Mouse (Mus musculus): ENCODE results near the gene Nadsyn1. TPM values are rescaled to one million over a fixed set of nuclear protein-coding genes. Genes with fewer than 3 reads are reported as not detected.

Gene Nadsyn1
- 17.9 TPM for polyA plus RNA-seq (2015; fragmentation: Illumina TruSeq; extraction: RNeasy Lipid Tissue Mini Kit (QIAGEN cat#74804); ENCODE audit: insufficient read depth, low replicate concordance)

GRCm38 (mm10) chr7:143822375-143823265 is at the start of gene Nadsyn1, which contains the start of gene Dhcr7:
Gene Nadsyn1, minus strand, starts transcription at chr7:143822849.
Gene Dhcr7, plus strand, starts transcription at chr7:143823145.

GRCm38 (mm10) chr7:143866538-143866937 is 43.9 kb upstream of the Nadsyn1 start, which contains the start of gene Gm498:
Gene Gm498, plus strand, starts transcription at chr7:143866838.

GRCm38 (mm10) chr7:143783996-143784829 is 38.4 kb downstream of the Nadsyn1 start, which contains the start of gene Mrgpre:
Gene Mrgpre, minus strand, starts transcription at chr7:143784500.

GRCm38 (mm10) chr7:143766893-143767292 is 55.8 kb downstream of the Nadsyn1 start, which contains the start of gene Mrgprg:
Gene Mrgprg, minus strand, starts transcription at chr7:143766993.

GRCm38 (mm10) chr7:143756125-143757026 is 66.3 kb downstream of the Nadsyn1 start, which contains the start of gene Osbpl5:
Gene Osbpl5, minus strand, starts transcription at chr7:143756985.

Other genes starting within 250 kb of the Nadsyn1 start
- gene Cars, start 222.8 kb downstream of the Nadsyn1 start, polyA plus RNA-seq (2015; fragmentation: Illumina TruSeq; extraction: RNeasy Lipid Tissue Mini Kit (QIAGEN cat#74804); ENCODE audit: insufficient read depth, low replicate concordance): 40.8 TPM
- gene Tnfrsf26, start 194.1 kb downstream of the Nadsyn1 start, polyA plus RNA-seq (2015; fragmentation: Illumina TruSeq; extraction: RNeasy Lipid Tissue Mini Kit (QIAGEN cat#74804); ENCODE audit: insufficient read depth, low replicate concordance): 18.1 TPM
- 11.4 TPM for gene Tnfrsf22, start 173.2 kb downstream of the Nadsyn1 start, polyA plus RNA-seq (2015; fragmentation: Illumina TruSeq; extraction: RNeasy Lipid Tissue Mini Kit (QIAGEN cat#74804); ENCODE audit: insufficient read depth, low replicate concordance)
- 3.0 TPM for gene Tnfrsf23, start 137.0 kb downstream of the Nadsyn1 start, polyA plus RNA-seq (2015; fragmentation: Illumina TruSeq; extraction: RNeasy Lipid Tissue Mini Kit (QIAGEN cat#74804); ENCODE audit: insufficient read depth, low replicate concordance)
- gene Osbpl5, start 65.9 kb downstream of the Nadsyn1 start, polyA plus RNA-seq (2015; fragmentation: Illumina TruSeq; extraction: RNeasy Lipid Tissue Mini Kit (QIAGEN cat#74804); ENCODE audit: insufficient read depth, low replicate concordance): 15.6 TPM
- not detected for gene Mrgprg, start 55.9 kb downstream of the Nadsyn1 start, polyA plus RNA-seq (2015; fragmentation: Illumina TruSeq; extraction: RNeasy Lipid Tissue Mini Kit (QIAGEN cat#74804); ENCODE audit: insufficient read depth, low replicate concordance)
- 3.0 TPM for gene Mrgpre, start 38.3 kb downstream of the Nadsyn1 start, polyA plus RNA-seq (2015; fragmentation: Illumina TruSeq; extraction: RNeasy Lipid Tissue Mini Kit (QIAGEN cat#74804); ENCODE audit: insufficient read depth, low replicate concordance)
- gene Dhcr7, start 296 bp upstream of the Nadsyn1 start, polyA plus RNA-seq (2015; fragmentation: Illumina TruSeq; extraction: RNeasy Lipid Tissue Mini Kit (QIAGEN cat#74804); ENCODE audit: insufficient read depth, low replicate concordance): 17.5 TPM
- not detected for gene Gm498, start 44.0 kb upstream of the Nadsyn1 start, polyA plus RNA-seq (2015; fragmentation: Illumina TruSeq; extraction: RNeasy Lipid Tissue Mini Kit (QIAGEN cat#74804); ENCODE audit: insufficient read depth, low replicate concordance)
- gene Shank2, start 179.1 kb upstream of the Nadsyn1 start, polyA plus RNA-seq (2015; fragmentation: Illumina TruSeq; extraction: RNeasy Lipid Tissue Mini Kit (QIAGEN cat#74804); ENCODE audit: insufficient read depth, low replicate concordance): 0.04 TPM

Measured in spleen, adult 10 weeks (tissue).